Mouse (Mus musculus) Muller cell, postnatal 12 days (primary cell): Measurements from ENCODE around the gene Nacc2.
A peak's percentile ranks its signal among the peaks of the same experiment; 100 is the strongest.

Source experiments
- DNase-seq: peaks from one replicate; pipeline ENCODE4 v3.0.0-alpha.2; 2015; ENCODE audit errors: inconsistent ontology term

Gene Nacc2

GRCm38 (mm10) chr2:26055747-26056102, 67.3 kb downstream of the Nacc2 start:
- no peak for DNase-seq

- peak; percentile 86 for DNase-seq
These were observed 67.8 kb downstream of the Nacc2 start for GRCm38 (mm10) chr2:26055046-26055746.

- no peak for DNase-seq
These were observed 70.2 kb downstream of the Nacc2 start for GRCm38 (mm10) chr2:26052806-26053205.

- no peak for DNase-seq
These were observed 74.2 kb downstream of the Nacc2 start for GRCm38 (mm10) chr2:26048816-26049215.

GRCm38 (mm10) chr2:26044216-26044615, 78.8 kb downstream of the Nacc2 start:
- DNase-seq, result peak; percentile 84

GRCm38 (mm10) chr2:26042603-26043002, 80.4 kb downstream of the Nacc2 start:
- DNase-seq, result no peak

- no peak for DNase-seq
These were observed 81.7 kb downstream of the Nacc2 start for GRCm38 (mm10) chr2:26041163-26041810.

- peak; percentile 56 for DNase-seq
These were observed 83.1 kb downstream of the Nacc2 start for GRCm38 (mm10) chr2:26039951-26040350.

- DNase-seq, result no peak
These were observed 85.6 kb downstream of the Nacc2 start for GRCm38 (mm10) chr2:26037386-26037785.

GRCm38 (mm10) chr2:26034344-26035050, 88.5 kb downstream of the Nacc2 start:
- DNase-seq, result peak; percentile 34

GRCm38 (mm10) chr2:26030288-26030687, 92.7 kb downstream of the Nacc2 start:
- peak; percentile 10 for DNase-seq

GRCm38 (mm10) chr2:26024138-26025075, 98.6 kb downstream of the Nacc2 start:
- peak; percentile 18 for DNase-seq

GRCm38 (mm10) chr2:26022626-26023025, 100.4 kb downstream of the Nacc2 start:
- DNase-seq, result no peak

- no peak for DNase-seq
These were observed 100.8 kb downstream of the Nacc2 start for GRCm38 (mm10) chr2:26022258-26022565.

- peak; percentile 93 for DNase-seq
These were observed 101.3 kb downstream of the Nacc2 start, which contains the start of gene Ubac1 for GRCm38 (mm10) chr2:26021561-26022257. Ubac1 (minus strand) TSS chr2:26021747.

GRCm38 (mm10) chr2:26020714-26021560, 102.1 kb downstream of the Nacc2 start:
- DNase-seq, result peak; percentile 68

- DNase-seq, result no peak
These were observed 103.1 kb downstream of the Nacc2 start for GRCm38 (mm10) chr2:26019923-26020322.

GRCm38 (mm10) chr2:26017326-26017725, 105.7 kb downstream of the Nacc2 start:
- no peak for DNase-seq

GRCm38 (mm10) chr2:26013674-26014073, 109.3 kb downstream of the Nacc2 start:
- no peak for DNase-seq

- no peak for DNase-seq
These were observed 111.6 kb downstream of the Nacc2 start for GRCm38 (mm10) chr2:26011420-26011819.
